Mouse (Mus musculus) heart, postnatal 14 days (tissue): ENCODE measurements around the gene Dnajc25. TPM values are rescaled to one million over a fixed set of nuclear protein-coding genes. Genes with fewer than 3 reads are reported as not detected.

Source experiments
- DNase-seq, 2 experiments: peaks; one replicate each; pipeline ENCODE4 v3.0.0; 2021 to 2022
- intact Hi-C: fragments of 180-260 bp; cut with DNase I; formaldehyde crosslinking; loops from one replicate; pipeline ENCODE4 v1.15.1; 2025
- total RNA-seq, 2 experiments: library from RNA; stranded (reverse); gene quantifications; 2 replicates each; pipeline ENCODE4 v1.2.3; 2021

Gene Dnajc25
- total RNA-seq, 2 experiments from 2014 or later: 16.2 to 16.5 TPM

DNA sequence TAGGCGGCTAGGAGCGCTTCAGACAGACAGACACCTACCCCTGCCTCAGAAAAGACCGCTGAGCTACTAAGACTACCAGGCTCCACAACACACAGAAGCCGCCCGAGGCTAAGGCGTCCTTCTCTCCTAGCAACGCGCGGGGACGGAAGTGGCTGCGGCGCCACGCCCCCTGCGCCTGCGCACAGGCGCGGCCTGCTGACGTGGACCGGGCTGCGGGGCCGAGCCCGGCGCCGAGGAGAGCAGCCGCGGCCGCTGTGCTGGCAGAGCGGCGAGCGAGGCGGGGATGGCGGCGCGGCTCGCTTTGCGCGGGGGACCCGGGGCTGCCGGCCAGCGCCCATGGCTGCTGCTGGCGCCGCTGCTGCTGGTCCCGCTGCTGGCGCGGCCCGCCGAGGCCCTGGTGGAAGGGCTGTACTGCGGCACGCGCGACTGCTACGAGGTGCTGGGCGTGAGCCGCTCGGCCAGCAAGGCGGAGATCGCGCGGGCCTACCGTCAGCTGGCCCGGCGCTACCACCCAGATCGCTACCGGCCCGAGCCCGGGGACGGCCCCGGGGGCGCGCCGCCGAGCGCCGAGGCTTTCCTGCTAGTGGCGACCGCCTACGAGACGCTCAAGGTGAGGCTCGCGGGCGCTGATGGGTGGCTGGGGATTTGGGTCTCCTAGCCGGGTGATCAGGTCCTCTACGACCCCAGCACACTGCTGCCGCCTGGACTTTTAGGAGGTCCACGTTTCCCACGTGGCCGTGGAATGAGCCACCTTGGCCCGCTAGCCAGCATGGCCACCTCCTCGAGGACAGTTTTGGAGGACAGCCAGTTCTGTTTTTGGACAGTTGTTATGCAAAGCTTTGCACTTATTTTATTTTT, 8.3 kb downstream of the Dnajc25 start, which contains the start of gene Gm20503:
Gene Gm20503 (plus strand): TSS at position 263 of the 858 bp plus-strand sequence.
- intact Hi-C loops: loop anchor here (5.0 to 10.0 kb wide), 3 partner anchors 34 to 562 kb away; partner anchors contain the start of genes Ecpas and Gng10

DNA sequence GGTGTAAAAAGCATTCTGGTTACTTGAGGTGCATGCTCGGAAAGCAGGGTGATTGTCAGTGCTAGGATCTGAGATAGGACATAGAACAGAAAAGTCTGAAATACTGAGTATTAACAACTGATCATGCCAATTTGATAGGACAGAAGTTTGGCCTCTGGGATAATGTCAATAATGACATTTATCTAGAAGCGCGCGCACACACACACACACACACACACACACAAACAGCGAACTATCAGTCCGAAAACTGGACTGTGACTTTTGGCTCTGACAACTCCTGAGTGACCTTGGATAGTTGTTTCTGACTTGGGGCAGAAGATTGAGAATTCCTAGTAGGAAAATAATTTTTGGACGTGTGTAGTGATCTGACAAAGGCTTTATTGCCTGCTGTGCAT, 8.9 kb downstream of the Dnajc25 start:
- intact Hi-C loops: loop anchor here (5.0 to 10.0 kb wide), 3 partner anchors 33 to 561 kb away; partner anchors contain the start of genes Ecpas and Gng10
- no peak for DNase-seq

More for the DNA sequence above, 8.3 kb downstream of the Dnajc25 start, which contains the start of gene Gm20503:
- peak; percentile 95 to 96 for DNase-seq

DNA sequence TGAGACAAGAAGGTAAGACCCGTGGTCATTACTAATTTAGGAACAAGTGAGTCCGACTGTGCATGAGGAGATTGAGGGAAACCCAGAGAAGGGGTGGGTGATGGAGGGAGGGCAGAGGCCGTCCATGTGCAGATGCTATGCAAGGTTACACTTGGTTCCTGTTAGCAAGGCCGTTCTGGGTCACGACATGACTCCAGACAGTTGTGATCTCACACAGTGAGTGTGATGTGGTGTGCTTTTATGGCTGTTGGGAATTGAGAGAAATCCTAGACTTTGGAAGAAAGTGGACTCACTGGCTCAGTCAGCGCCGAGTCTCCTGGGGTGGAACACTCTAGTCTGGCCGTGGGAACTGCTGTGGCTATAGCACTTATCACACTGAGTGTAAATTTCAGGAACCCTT, 11.3 kb downstream of the Dnajc25 start:
- intact Hi-C loops: loop anchor here (10.0 kb wide), 1 partner anchor 559 kb away; no protein-coding TSS in a partner anchor
- no peak for DNase-seq

DNA sequence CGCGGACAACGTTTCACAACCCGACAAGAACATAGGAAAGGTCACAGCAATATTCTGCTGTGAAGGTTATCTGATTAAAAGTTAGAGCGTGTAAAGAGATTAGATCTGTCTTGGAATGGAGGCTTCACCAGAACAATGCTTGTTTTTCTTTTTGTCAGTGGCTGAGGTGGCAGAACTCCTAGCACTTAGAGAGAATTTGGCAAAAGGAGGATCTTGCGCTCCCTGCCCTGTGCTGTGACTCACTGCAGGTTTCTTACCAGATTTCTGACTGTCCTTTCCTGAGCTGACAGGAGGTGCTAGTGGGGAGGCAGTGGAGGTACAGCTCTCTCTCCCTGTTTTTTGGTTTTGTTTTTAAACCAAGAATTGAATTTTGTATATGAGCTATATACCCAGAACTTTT, 12.2 kb downstream of the Dnajc25 start:
- no peak for DNase-seq
- intact Hi-C loops: loop anchor here (10.0 kb wide), 1 partner anchor 558 kb away; no protein-coding TSS in a partner anchor

DNA sequence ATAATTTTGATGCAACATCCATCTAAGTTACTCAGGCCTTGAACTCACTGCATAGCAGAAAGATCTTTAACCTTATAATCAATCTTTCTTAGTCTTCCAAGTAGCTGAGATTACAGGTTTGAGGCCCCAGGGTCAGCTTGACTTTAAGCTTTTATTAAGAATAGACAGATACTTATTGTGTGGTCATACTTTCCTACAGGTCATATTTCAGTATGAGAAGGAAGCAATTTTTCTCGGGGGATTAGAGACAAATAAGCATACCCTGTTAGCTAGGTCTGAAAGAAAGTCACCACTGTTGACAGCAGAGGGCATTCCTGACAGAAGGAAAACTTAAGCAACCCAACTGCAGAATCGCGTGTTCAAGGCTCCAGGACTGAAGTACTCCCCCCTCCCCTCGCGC, 13.1 kb downstream of the Dnajc25 start:
- intact Hi-C loops: loop anchor here (10.0 kb wide), 1 partner anchor 557 kb away; no protein-coding TSS in a partner anchor

DNA sequence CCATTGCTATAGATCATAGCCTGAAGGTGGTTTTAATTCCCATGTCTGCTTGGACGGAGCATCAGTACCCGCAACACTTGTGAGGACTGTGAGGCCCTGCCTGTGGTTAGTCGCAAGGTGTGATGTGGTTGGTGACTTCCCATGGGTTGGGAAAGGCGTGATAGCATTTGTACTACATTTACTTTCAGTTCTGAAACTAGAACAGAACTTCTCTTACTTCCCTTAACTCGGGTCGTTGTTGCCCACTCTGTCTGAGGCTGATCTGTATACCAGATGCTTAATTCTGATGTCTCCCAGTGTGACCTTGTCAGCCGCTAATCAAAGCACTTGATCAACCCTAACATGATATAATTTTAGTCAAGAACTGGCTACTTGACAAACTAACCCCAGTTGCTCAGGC, 14.3 kb downstream of the Dnajc25 start:
- no peak for DNase-seq
- intact Hi-C loops: loop anchor here (10.0 kb wide), 1 partner anchor 556 kb away; no protein-coding TSS in a partner anchor

More for the DNA sequence above, 13.1 kb downstream of the Dnajc25 start:
- no peak for DNase-seq

DNA sequence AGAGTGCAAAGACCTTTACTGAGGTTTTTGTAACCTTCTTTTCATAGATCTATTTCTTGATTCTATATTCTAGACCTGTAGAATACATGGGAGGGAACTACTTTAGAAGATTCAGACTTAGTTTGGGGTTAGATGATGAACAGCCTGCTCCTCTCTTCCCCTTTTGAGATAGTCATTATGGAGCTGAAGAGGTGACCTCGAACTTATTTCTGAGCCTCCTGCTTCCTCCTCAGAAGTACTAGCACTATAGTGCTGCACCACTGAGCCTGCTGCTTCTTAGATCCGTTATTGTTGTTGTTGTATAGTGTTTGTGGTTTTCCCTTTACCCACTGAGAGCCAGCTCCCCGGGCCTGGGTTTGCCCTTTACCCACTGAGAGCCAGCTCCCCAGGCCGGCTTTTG, 14.8 kb downstream of the Dnajc25 start:
- intact Hi-C loops: loop anchor here (10.0 kb wide), 1 partner anchor 555 kb away; no protein-coding TSS in a partner anchor
- DNase-seq: no peak

DNA sequence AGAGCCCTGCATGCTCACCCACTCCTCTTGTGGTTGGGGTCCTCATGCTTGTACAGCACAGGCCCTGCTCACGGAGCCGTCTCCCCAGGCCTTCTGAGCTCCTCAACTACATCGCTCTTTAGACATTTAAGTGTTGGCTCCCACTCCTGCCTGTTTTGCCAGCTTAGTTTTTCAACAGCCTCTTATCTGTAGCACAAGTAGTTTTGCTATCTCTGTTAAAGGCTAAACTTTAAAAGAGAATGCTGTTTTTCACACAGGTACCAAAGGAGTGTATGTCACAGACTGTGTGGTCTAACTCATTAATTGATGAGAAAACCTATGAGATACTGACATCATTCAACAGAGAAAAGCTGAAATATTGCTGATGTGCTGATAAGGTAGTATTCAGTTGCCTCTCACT, 16.6 kb downstream of the Dnajc25 start:
- DNase-seq: no peak
- intact Hi-C loops: no loop called here

DNA sequence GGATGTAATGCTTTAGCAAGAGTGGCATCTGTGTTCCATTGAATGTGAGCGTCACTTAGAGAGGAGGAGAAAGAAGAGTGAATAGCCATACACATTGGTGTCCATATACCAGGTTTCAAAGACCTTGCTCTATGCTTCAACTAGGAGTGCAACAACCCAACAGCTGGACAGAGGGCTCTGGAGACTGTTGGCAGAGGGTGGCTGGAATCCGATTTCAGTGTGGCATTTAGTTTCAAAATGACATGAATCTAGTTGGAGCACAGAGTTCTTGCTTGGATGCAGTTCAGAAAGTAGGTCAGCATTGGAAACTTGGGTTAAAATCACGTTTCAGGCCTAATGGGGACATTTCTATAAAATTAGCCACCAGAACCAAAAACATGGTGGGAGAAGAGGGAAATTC, 20.3 kb downstream of the Dnajc25 start:
- no peak for DNase-seq
- intact Hi-C loops: no loop called here

DNA sequence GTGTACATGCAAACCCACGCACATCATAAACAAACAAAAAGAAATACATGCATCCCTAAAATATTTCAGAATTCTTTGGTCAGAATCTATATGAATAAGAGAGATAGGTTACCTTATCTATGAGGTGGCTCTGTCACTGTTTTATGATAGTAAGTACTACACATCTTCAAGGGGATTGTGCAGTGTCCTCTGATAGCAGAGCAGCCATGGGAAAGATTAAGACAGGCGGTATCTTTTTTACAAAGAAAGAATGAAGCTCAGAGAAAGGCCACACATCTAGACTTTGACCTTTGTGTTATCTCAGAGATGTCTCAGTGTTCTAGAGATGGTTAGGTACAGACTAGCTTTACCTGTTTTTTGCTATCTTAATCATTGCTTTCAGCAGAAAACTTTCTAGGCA, 22.1 kb downstream of the Dnajc25 start:
- DNase-seq: no peak
- intact Hi-C loops: no loop called here

DNA sequence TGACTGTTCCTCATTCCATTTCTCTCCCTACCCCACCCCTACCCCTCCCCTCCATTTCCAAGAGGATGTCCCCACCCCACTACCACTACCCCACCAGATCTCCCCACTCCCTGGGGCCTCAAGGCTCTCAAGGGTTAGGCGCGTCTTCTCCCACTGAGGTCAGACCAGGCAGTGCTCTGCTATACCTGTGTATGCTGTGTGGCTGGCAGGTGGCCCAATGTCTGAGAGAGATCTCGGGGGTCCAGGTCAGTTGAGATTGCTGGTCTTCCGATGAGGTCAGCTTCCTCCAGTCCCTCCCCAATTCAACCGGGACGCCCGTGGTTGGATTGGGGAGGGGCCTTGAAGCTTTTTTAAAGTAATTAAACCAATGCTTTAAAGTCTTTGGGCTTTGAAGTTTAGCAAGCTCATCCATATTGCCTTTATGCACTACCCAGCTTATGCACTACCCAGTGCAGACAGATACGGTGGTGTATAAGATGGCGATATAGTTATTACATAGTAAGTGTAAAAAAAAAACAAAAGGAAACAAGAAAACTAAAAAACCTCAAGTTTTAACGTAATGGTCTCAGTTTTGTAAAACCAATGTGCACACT, 39.6 kb downstream of the Dnajc25 start:
- intact Hi-C loops: no loop called here
- DNase-seq: no peak

DNA sequence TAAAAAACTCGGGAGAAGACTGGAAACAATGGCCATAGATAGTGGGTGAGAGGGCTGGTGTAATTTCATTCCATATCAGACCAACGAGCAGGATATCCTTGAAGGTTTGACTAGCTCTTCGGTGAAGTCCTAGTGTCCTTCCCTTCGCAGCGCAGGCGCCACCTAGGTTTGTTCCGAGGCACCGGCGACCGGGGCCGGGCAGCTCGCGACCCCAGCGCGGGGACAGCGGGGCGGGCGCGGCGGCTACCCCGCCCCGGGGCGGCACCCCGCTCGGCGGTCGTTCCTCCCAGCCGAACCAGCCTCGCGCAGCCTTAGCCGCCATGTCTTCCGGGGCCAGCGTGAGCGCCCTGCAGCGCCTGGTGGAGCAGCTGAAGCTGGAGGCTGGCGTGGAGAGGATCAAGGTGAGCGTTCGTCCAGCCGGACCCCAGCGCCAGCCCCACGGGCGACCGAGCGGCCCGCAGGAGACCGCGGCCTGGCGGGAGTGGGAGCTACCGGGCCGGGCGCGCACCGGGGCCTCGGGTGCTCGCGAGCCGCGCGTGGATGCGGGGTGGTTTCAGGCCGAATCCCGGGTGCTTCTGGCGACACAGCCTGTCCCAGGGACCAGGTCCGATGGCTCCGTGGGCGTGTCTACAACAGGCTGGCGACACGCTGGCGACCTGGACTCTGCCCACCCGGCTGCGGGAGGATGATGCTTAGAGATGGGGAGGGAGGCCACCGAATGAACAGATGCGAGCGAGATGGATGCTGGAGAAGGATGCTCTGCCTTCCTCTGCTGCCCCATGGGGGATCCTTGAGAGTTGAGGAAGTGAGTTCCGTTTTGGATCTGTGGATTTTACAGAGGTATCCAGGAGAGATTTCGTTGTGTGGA, 40.3 kb downstream of the Dnajc25 start, which contains the start of gene Gng10:
Gene Gng10 (plus strand): TSS at position 171 of the 868 bp plus-strand sequence.
- intact Hi-C loops: loop anchor here (5.0 kb wide), 1 partner anchor 33 kb away; the partner anchor contains the start of gene Gm20503
- peak; percentile 81 for DNase-seq

DNA sequence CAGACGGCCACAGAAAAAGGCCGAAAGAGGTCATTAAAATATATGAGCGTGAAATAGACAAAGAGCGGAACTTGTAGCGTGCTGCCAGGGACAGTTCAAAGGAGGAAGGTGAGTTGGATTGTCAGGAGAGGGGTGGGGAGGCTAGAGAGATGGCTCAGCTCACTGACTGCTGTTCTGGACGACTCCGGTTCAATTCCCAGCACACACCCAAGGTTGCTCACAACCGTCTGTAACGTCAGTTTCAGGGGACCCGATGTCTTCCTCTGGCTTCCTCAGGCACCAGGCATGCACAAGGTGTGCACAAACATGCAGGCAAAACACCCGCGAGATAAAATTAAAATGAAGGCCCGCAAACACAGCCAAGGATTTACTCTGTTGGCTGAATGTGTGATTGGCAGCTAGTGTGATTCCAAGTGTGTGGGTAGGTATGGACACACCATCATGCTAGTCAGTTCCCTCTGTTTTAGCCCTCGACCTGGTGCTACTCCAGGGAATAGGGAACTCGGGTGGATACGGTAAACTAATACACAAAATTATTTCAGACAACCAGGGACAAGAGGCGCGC, 41.0 kb downstream of the Dnajc25 start:
- DNase-seq: peak in 1 of 2 experiments; percentile 9
- intact Hi-C loops: loop anchor here (1.0 to 5.0 kb wide), 2 partner anchors 34 to 51 kb away; partner anchors contain the start of gene Gm20503

DNA sequence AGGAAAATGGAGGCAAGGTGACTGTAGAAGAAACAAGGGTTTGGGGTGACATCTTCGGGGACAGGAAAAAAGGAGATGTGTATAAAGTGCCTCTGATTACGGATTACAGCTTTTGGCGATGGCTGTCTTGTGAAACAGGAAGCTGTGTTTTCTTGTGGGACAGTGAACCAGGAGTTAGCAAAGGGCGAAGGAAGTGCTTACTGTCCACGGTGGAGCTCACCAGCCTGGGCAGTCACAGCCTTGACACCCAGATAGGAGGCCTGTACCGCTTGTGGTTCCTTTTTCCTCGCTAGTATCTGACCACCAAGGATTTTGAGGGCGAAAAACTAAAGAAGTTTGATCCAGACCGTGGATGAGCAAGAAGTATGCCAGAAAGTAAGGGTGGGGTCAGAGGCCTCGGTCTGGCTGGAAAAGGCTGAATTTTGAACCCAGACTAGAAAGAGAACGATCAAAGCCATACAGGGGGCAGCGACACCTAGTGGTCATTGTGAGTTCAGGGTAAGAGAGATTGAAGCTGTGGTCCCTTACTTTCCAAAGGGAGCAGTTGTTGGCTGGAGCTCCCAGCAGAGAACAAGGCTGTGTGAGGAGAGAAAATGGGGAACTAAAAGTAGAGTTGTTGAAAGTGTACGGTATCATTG, 41.7 kb downstream of the Dnajc25 start:
- intact Hi-C loops: loop anchor here (1.0 to 5.0 kb wide), 2 partner anchors 34 to 51 kb away; partner anchors contain the start of gene Gm20503
- DNase-seq: peak; percentile 76 to 81

DNA sequence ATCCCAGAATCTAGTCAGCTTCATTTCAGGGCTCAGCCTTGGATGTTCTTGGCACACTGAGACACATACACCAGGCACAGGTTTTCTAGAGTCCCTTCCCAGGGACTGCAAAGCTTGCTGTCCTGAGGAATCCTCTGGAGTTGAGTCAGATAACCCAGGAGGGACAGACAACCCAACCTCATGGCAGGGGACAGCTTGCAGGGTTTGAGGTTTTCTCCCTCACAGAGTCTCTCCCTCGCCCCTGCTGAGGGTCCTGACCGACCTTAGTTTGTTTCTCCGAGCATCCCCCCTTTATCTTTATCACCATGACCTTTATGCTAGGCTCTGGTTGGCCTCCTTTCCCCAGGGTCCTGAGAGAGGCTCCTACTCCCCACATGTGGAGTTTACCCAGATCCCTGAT, 42.7 kb downstream of the Dnajc25 start:
- DNase-seq: no peak
- intact Hi-C loops: loop anchor here (5.0 kb wide), 1 partner anchor 35 kb away; the partner anchor contains the start of gene Gm20503

DNA sequence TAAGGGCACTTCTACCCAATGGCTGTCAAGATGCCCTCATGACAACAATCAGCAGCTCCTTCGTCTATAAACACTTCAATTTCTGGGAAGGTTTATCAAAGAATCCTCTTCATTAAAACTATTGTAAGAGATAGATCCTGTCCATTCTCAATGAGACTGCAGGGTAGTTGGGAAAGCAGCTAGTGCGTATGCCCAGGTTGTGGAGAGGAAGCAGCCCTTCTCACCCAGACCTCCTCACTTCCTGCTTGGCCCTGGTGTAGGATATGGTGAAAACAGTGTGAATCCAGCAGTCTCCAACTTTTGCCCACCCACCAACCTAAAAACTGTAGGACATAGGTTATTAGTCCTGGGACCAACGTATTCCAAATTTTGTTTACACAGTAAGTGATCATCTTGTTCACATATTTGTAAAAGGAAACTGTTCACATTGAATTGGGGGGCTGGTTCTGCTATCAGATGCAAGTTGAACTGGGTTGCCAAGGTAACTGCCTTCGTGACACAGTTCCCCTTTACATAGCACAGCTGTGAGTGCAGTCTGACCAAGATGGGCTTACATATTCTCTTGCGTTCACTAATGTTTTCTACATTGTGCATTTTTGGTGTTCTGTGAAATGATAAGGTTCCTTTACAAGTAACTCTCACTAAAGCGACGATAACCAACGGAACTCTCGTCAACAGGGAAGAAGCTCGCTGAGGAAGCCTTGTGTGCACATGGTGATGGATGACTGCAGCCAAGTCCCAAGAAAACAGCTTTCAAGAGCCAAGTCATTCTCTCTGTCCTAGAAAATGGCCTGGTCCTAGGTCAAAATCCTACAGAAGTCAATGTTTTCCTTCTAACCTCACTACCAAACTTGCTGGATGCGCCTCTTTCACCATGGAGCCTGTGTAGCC, 45.8 kb downstream of the Dnajc25 start:
- intact Hi-C loops: no loop called here

DNA sequence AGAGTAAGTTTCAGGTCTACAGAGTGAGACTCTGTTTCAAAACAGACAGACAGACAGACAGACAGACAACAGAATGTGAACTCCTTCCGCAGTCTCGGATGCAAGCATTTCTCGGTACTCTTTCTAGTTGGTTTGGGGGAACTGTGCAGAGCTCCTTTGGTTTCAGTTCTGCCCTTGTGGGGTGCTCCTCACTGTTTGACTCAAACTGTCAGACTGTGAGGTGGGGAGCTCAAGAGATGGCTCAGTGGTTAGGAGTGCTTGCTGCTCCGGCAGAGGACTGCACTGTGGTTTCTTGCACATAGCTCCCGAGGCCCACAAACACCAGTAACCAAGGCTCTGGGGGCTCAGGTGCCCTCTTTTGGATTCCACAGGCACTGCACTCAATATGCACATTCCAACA, 48.2 kb downstream of the Dnajc25 start:
- DNase-seq: no peak
- intact Hi-C loops: no loop called here

More for the DNA sequence above, 45.8 kb downstream of the Dnajc25 start:
- DNase-seq: no peak

DNA sequence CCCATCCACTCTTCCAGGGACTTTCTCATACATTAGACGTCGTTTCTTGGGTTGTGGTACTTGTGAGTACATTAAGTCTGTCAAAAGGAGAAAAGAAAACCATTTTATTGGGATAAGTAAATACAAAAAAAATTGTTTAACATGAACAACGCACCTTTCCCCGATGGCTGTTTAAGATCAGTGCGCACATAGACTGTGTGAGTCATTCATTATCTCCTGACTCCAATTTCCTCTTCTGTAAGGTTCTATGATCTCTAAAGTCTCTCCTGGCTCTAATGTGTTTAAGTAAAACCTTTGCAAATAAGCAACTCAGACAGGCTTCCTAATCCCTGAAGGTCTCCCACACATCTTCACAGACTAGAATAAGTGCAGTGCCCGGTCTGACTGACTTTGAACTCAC, 49.0 kb downstream of the Dnajc25 start:
- DNase-seq: no peak
- intact Hi-C loops: no loop called here
